Mouse (Mus musculus): ENCODE measurements at regions not wholly inside any gene's neighbourhood (a gene's known extent, or its start where the extent isn't known, plus 50 kb on each side); places are given as distances from the start of the nearest gene placed in this dataset.

DNA sequence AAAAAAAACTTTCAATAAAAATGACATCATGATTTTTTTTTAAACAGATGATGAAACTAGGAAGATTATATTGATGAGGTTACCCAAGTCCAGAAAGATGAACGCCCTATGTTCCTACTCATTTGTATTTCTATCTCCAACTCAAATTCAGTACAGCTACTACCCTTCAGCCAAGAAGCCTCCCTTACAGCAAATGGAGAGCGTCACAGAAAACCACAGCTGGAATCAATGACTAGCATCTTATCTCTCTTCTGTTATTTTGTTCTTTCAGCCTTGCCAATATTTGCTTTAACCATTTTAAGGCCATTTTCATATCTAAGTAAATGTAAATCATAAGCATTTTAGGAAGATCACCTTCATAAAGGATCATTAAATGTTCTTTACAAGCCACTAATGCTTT lies 553.9 kb upstream of the Flrt2 start:
- no peak for TF ChIP-seq ZNF384 (IDR thresholded peaks at IDR 0.05; ENCODE audit: low read depth, low read length)
- no peak for TF ChIP-seq MAFK (IDR thresholded peaks at IDR 0.05; ENCODE audit: insufficient read depth, low read depth, low read length)
- TF ChIP-seq ZC3H11A (IDR thresholded peaks at IDR 0.05; ENCODE audit: borderline replicate concordance, low read depth, low read length), result no peak
